Mouse (Mus musculus): ENCODE measurements around the gene Gm5485.

Gm5485 gene

DNA sequence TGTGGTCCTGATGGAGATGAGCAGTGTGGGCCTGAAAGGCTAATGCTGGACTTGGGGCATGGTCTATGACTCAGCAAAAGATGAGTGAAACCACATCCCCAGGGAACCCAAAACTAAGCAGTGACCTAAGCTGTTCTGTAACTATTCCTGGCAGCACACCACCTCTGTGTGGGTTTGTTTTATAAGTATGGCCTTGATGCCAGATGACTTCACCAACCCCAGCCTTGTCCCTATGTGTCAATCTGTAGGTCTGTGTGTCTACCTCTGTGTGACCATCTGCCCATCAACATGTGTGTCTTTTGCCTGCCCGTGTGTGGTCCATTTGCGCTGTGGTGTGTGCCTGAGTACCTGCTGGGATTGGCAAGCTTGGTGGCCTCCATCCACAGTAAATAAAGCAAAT, 44.1 kb downstream of the Gm5485 start:
- no peak for DNase-seq

DNA sequence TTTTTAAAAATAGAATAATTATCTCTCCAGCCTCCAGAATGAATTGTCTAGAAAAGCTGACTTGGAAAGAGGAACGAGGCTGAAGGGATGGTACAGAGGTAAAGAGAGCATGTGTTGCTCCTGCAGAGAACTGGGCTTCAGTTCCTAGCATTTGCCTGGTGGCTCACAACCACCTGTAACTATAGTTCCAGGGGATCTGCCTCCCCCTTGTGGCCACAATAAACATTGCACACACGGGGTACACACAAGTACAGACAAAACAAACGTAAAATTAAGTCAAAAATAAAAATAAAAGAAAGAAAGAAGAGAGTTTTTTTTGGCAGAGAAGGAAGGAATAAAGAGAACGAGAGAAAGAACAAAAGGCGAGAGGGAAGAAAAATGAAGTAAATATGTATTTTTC, 45.4 kb downstream of the Gm5485 start:
- no peak for DNase-seq

DNA sequence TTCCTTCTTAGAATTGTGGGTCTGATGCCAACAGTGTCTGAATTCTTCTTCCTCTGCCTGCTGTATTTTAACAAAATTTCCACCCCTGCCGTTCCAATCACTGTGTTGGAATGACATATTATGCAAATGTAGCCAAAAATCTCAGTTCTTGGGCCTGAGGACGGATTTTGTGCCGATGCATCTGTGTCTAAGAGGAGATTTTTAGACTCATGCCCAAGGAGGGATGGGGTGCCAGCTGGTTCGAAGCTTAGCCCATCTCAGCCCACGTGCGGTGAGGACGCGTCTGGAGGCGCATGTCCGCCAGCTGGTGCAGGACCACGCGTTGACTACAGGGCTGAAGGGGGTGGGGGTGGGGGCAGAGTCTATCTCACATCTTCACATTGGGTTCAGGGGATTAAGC, 51.3 kb downstream of the Gm5485 start:
- no peak for DNase-seq

DNA sequence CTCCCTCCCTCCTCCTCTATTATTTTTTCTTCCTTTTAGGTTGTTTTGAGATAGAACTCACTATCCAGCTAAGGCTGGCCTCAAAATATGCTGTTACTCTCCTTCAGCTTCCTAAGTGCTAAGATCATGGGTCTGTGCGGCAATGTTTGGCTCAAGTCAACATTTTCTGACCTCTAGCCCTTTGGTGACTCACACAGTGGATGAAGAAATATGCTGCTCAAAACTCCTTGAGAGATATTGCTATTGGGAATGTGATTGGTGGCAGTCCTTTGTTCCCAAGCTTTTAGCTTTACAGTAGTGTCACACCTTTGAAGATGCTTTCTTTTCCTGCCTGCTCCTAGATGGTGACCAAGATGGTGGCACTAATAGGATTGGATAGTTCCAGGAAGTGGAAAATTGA, 55.8 kb downstream of the Gm5485 start:
- no peak for DNase-seq

DNA sequence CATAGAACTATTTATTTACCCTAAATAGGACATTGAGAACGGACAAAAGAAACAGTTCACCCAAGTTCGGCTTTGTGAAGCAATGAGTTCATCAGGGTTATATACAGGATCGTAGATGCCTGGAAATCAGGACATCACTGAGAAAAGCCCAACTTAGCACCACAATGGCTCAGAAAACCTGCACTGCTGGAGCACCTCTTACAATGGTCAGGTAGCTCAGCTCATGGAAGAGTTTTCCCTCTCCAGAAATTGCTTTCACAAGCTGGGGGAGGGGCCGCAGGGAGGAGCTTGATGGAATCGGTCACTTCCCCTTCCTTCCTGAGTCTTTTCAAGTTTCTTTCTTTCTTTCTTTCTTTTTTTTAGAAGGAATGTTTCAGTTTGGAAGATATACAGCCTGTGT, 56.5 kb downstream of the Gm5485 start:
- no peak for DNase-seq
